Mouse (Mus musculus): ENCODE results near the gene Nedd9.

DNA sequence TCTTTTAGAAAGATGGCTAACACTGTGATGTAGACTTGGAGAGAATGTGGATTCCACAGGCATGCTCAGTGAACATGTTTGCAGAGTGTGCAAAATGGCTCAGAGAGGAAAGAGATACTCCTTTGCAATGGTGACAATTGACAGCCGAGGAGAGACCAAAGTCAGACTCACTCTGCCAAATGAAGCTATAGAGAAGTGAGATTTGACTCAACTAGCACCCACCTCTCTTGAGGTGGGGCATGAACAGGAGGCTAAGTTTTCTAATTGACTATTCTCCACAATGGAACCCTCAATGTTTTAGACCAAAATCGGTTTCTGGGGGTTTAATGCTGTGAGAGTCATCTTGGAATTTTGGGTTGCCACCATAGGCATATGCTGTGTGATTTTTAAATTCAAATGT, 17.8 kb upstream of the Nedd9 start:
- TF ChIP-seq POLR2A (IDR thresholded peaks at IDR 0.05; ENCODE audit: borderline replicate concordance, control insufficient read depth, low read depth, low read length): no peak
- no peak for TF ChIP-seq CTCF (IDR thresholded peaks at IDR 0.05; ENCODE audit: control insufficient read depth, insufficient read depth, low read length)

Measured in bone marrow, adult 2 months (tissue).